Mouse (Mus musculus): ENCODE measurements around the gene Itga3. TPM values are rescaled to one million over a fixed set of nuclear protein-coding genes. Genes with fewer than 3 reads are reported as not detected.
"Not testable (repeated sequence)": the region's sequence is repeated elsewhere in the genome, so short reads cannot be mapped to it uniquely, and the experiment has no call there.

Itga3 gene
- polyA plus RNA-seq, 1 experiment from 2014 or later: 16.9 TPM

GRCm38 (mm10) chr11:95015484-95015883 lies 61.1 kb downstream of the Itga3 start:
- Histone ChIP-seq H3K9me3 (ENCODE audit: control insufficient read depth, low read length) (no peaks in the 10 kb centered on the region), H3K4me1 (replicated peaks; ENCODE audit: control insufficient read depth, insufficient read depth, low read length) (peaks cover 28% of the 10 kb centered on the region), H3K4me3 (replicated peaks; ENCODE audit: low read length) (no peak overlapping the region), H3K9ac (no peak overlapping the region), H3K27ac (no peak overlapping the region), H3K4me2 (replicated peaks) (no peak overlapping the region), H3K27me3 (ENCODE audit: control insufficient read depth, insufficient read depth, low read length) (no peaks in the 10 kb centered on the region), H3K36me3 (replicated peaks; ENCODE audit: control insufficient read depth, insufficient read depth) (peaks cover 54% of the 10 kb centered on the region)
- no peak for DNase-seq (ENCODE audit: low spot score)
- ATAC-seq (ENCODE audit: low FRiP score): no peak
- 74% methylated on average over 3 of the region's 3 CpGs for WGBS

- no peaks in the 10 kb centered on the region for H3K9me3 ChIP-seq (ENCODE audit: control insufficient read depth, low read length)
- peak overlapping the region; percentile 86 for H3K4me3 ChIP-seq (replicated peaks; ENCODE audit: low read length)
- no peaks in the 10 kb centered on the region for H3K27me3 ChIP-seq (ENCODE audit: control insufficient read depth, insufficient read depth, low read length)
- ATAC-seq (ENCODE audit: low FRiP score) (no peak), DNase-seq (ENCODE audit: low spot score) (no peak)
- H3K4me2 ChIP-seq (replicated peaks): peak overlapping the region; percentile 92
- peaks cover 33% of the 10 kb centered on the region for H3K36me3 ChIP-seq (replicated peaks; ENCODE audit: control insufficient read depth, insufficient read depth)
- H3K9ac ChIP-seq: peak overlapping the region; percentile 98
- H3K4me1 ChIP-seq (replicated peaks; ENCODE audit: control insufficient read depth, insufficient read depth, low read length): peaks cover 47% of the 10 kb centered on the region
- WGBS: 30% methylated on average over 3 of the region's 3 CpGs
- no peak overlapping the region for H3K27ac ChIP-seq
Measured at GRCm38 (mm10) chr11:95012487-95012886, 64.1 kb downstream of the Itga3 start.

GRCm38 (mm10) chr11:95012075-95012474 lies 64.5 kb downstream of the Itga3 start:
- H3K4me2 ChIP-seq (replicated peaks): peak overlapping the region; percentile 92
- no peaks in the 10 kb centered on the region for H3K9me3 ChIP-seq (ENCODE audit: control insufficient read depth, low read length)
- DNase-seq (ENCODE audit: low spot score): no peak
- H3K4me1 ChIP-seq (replicated peaks; ENCODE audit: control insufficient read depth, insufficient read depth, low read length): peaks cover 51% of the 10 kb centered on the region
- no peak overlapping the region; the same call in 1 of the 2 replicates for H3K27ac ChIP-seq
- WGBS: 53% methylated on average over 3 of the region's 3 CpGs
- ATAC-seq (ENCODE audit: low FRiP score): no peak
- H3K27me3 ChIP-seq (ENCODE audit: control insufficient read depth, insufficient read depth, low read length): no peaks in the 10 kb centered on the region
- H3K9ac ChIP-seq: peak overlapping the region; percentile 98
- peaks cover 29% of the 10 kb centered on the region for H3K36me3 ChIP-seq (replicated peaks; ENCODE audit: control insufficient read depth, insufficient read depth)
- H3K4me3 ChIP-seq (replicated peaks; ENCODE audit: low read length): peak overlapping the region; percentile 86

DNA sequence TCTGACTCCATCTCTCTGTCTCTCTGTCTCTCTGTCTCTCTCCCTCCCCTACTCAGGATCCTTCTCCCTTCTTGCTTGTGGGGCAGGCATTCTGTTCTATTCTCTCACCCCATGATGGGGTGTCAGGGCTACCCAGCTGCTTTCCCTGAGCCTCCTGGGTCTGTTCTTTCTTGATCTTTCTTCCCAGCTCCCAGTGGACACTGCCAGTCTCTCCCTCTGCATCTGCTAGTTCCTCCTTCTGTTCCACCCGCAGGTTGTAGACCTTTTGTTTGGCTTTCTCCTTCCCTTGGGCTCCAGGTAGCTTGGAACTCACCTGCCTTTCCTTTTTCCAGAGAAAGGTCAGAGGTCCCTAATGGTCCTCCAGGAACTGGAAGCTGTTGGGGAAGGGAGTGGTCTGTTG lies 65.2 kb downstream of the Itga3 start:
- Histone ChIP-seq H3K4me2 (replicated peaks) (peak overlapping the region; percentile 92), H3K9ac (peak overlapping the region; percentile 98), H3K9me3 (ENCODE audit: control insufficient read depth, low read length) (no peaks in the 10 kb centered on the region), H3K4me1 (replicated peaks; ENCODE audit: control insufficient read depth, insufficient read depth, low read length) (peaks cover 56% of the 10 kb centered on the region), H3K4me3 (replicated peaks; ENCODE audit: low read length) (peak overlapping the region; percentile 86), H3K27ac (peak overlapping the region; percentile 98), H3K27me3 (ENCODE audit: control insufficient read depth, insufficient read depth, low read length) (no peaks in the 10 kb centered on the region), H3K36me3 (replicated peaks; ENCODE audit: control insufficient read depth, insufficient read depth) (peaks cover 22% of the 10 kb centered on the region)
- ATAC-seq (ENCODE audit: low FRiP score): no peak
- 23% methylated on average over 1 of the region's 1 CpGs for WGBS
- DNase-seq (ENCODE audit: low spot score): no peak

GRCm38 (mm10) chr11:95010841-95011403 lies 65.7 kb downstream of the Itga3 start:
- not testable (repeated sequence) for ATAC-seq (ENCODE audit: low FRiP score); H3K27me3 ChIP-seq (ENCODE audit: control insufficient read depth, insufficient read depth, low read length); H3K9me3 ChIP-seq (ENCODE audit: control insufficient read depth, low read length); DNase-seq (ENCODE audit: low spot score)
- Histone ChIP-seq H3K4me2 (replicated peaks) (peak overlapping the region; percentile 92), H3K27ac (peak overlapping the region; percentile 98), H3K4me3 (replicated peaks; ENCODE audit: low read length) (peak overlapping the region; percentile 86), H3K9ac (peak overlapping the region; percentile 98), H3K36me3 (replicated peaks; ENCODE audit: control insufficient read depth, insufficient read depth) (peaks cover 18% of the 10 kb centered on the region), H3K4me1 (replicated peaks; ENCODE audit: control insufficient read depth, insufficient read depth, low read length) (peaks cover 59% of the 10 kb centered on the region)
- WGBS: 3% methylated on average over 4 of the region's 4 CpGs

DNA sequence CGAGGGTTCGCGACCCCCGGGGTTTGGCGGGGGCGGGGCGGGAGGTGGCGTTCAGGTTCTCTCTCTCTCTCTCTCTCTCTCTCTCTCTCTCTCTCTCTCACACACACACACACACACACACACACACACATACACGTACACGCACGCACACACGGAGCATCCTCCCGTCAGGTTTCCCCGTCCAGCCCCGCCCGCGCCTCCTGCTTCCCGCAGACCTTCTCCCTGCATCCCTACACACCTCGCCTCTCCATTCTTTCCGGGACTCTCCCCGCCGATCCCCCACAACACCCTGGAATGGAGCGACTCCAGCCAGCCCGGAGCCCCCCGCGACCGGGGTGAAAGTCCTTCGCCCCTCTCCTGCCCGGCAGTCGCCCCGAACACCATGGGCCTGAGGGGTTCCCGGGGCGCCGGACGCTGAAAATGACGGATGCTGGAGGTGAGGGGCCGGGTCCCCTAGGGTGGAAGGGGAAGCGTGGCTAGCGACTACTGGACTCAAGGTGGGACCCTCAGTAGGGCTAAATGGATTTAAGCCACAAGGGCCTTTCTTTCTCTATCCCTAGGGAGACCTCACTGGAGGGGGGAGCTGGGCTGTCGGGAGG lies 66.4 kb downstream of the Itga3 start:
- H3K4me1 ChIP-seq (replicated peaks; ENCODE audit: control insufficient read depth, insufficient read depth, low read length): peaks cover 59% of the 10 kb centered on the region
- H3K9ac ChIP-seq: peak overlapping the region; percentile 98
- no peaks in the 10 kb centered on the region for H3K27me3 ChIP-seq (ENCODE audit: control insufficient read depth, insufficient read depth, low read length)
- under 1% methylated on average over 39 of the region's 40 CpGs for WGBS
- ATAC-seq (ENCODE audit: low FRiP score) (peak; percentile 57), DNase-seq (ENCODE audit: low spot score) (no peak)
- H3K36me3 ChIP-seq (replicated peaks; ENCODE audit: control insufficient read depth, insufficient read depth): peaks cover 18% of the 10 kb centered on the region
- H3K27ac ChIP-seq: peak overlapping the region; percentile 98
- H3K9me3 ChIP-seq (ENCODE audit: control insufficient read depth, low read length): no peaks in the 10 kb centered on the region
- H3K4me3 ChIP-seq (replicated peaks; ENCODE audit: low read length): peak overlapping the region; percentile 86
- peak overlapping the region; percentile 92 for H3K4me2 ChIP-seq (replicated peaks)

DNA sequence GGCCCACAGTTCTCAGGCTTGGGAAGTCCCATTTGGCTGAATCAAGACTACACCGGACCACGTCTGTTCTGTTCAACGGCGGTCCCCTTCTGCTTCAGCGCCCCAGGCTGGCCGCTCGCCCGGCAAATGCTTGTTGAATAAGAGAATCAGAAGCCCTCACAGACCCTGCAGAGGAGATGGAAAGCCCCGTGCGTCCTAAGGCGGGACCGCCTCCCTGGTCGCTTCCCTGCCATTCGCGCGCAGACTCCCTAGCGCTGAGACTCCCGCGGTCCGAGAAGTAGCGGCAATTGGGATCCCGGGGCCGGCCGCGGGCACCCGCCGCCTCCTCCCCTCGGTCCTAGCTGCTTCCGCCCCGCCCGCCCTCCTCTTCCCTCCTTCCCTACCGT lies 67.0 kb downstream of the Itga3 start, which contains the start of gene Samd14:
Gene Samd14, plus strand, starts transcription at position 251 of the 386 bp plus-strand sequence.
- H3K9ac ChIP-seq: peak within 1 kb of the TSS; percentile 98
- under 1% methylated on average over 31 of the region's 32 CpGs for WGBS
- peak; percentile 76 for DNase-seq (ENCODE audit: low spot score)

GRCm38 (mm10) chr11:95008661-95009628 lies 67.7 kb downstream of the Itga3 start:
- DNase-seq (ENCODE audit: low spot score) (no peak), ATAC-seq (ENCODE audit: low FRiP score) (no peak)
- Histone ChIP-seq H3K4me2 (replicated peaks) (peak overlapping the region; percentile 92), H3K9me3 (ENCODE audit: control insufficient read depth, low read length) (no peaks in the 10 kb centered on the region), H3K36me3 (replicated peaks; ENCODE audit: control insufficient read depth, insufficient read depth) (peaks cover 20% of the 10 kb centered on the region), H3K27ac (peak overlapping the region; percentile 98), H3K4me1 (replicated peaks; ENCODE audit: control insufficient read depth, insufficient read depth, low read length) (peaks cover 55% of the 10 kb centered on the region), H3K27me3 (ENCODE audit: control insufficient read depth, insufficient read depth, low read length) (no peaks in the 10 kb centered on the region), H3K4me3 (replicated peaks; ENCODE audit: low read length) (peak overlapping the region; percentile 86), H3K9ac (peak overlapping the region; percentile 98)
- 32% methylated on average over 15 of the region's 15 CpGs for WGBS

More for the DNA sequence above, 67.0 kb downstream of the Itga3 start, which contains the start of gene Samd14:
- ATAC-seq (ENCODE audit: low FRiP score): peak; percentile 77
- peaks cover 59% of the 10 kb centered on the region for H3K4me1 ChIP-seq (replicated peaks; ENCODE audit: control insufficient read depth, insufficient read depth, low read length)
- peak within 1 kb of the TSS; percentile 86 for H3K4me3 ChIP-seq (replicated peaks; ENCODE audit: low read length)
- H3K27me3 ChIP-seq (ENCODE audit: control insufficient read depth, insufficient read depth, low read length): no peaks in the 10 kb centered on the region
- peaks cover 18% of the 10 kb centered on the region for H3K36me3 ChIP-seq (replicated peaks; ENCODE audit: control insufficient read depth, insufficient read depth)
- no peaks in the 10 kb centered on the region for H3K9me3 ChIP-seq (ENCODE audit: control insufficient read depth, low read length)
- H3K4me2 ChIP-seq (replicated peaks): peak within 1 kb of the TSS; percentile 92
- H3K27ac ChIP-seq: peak within 1 kb of the TSS; percentile 98

GRCm38 (mm10) chr11:95007418-95007817 lies 69.2 kb downstream of the Itga3 start:
- H3K9ac ChIP-seq: peak overlapping the region; percentile 63; the same call in 1 of the 2 replicates
- peak overlapping the region; percentile 70 for H3K4me2 ChIP-seq (replicated peaks)
- H3K4me3 ChIP-seq (replicated peaks; ENCODE audit: low read length): no peak overlapping the region

More at GRCm38 (mm10) chr11:95007418-95007817, 69.2 kb downstream of the Itga3 start:
- 89% methylated on average over 3 of the region's 3 CpGs for WGBS
- Histone ChIP-seq H3K9me3 (ENCODE audit: control insufficient read depth, low read length) (no peaks in the 10 kb centered on the region), H3K27ac (peak overlapping the region; percentile 81), H3K27me3 (ENCODE audit: control insufficient read depth, insufficient read depth, low read length) (no peaks in the 10 kb centered on the region), H3K36me3 (replicated peaks; ENCODE audit: control insufficient read depth, insufficient read depth) (peaks cover 35% of the 10 kb centered on the region), H3K4me1 (replicated peaks; ENCODE audit: control insufficient read depth, insufficient read depth, low read length) (peaks cover 42% of the 10 kb centered on the region)
- no peak for ATAC-seq (ENCODE audit: low FRiP score)
- no peak for DNase-seq (ENCODE audit: low spot score)
